Mouse (Mus musculus) E14TG2a.4 (cell line): ENCODE measurements at regions not wholly inside any gene's neighbourhood (a gene's known extent, or its start where the extent isn't known, plus 50 kb on each side); places are given as distances from the start of the nearest gene placed in this dataset.

ENCODE experiments used
- CTCF ChIP-seq: conservative IDR thresholded peaks from 2 replicates; pipeline ENCODE4 v1.5.1; 2014; ENCODE audit warnings: low read length
- POU5F1 ChIP-seq: IDR thresholded peaks from 2 replicates; pipeline ENCODE4 v1.6.1; 2014; ENCODE audit warnings: low read length, borderline replicate concordance

- TF ChIP-seq CTCF (no peak), POU5F1 (no peak)
Measured at GRCm38 (mm10) chr12:32764747-32765146, 54.6 kb upstream of the Nampt start.
